Mouse (Mus musculus): ENCODE results near the gene Olfr1128.
"Not testable (repeated sequence)": the region's sequence is repeated elsewhere in the genome, so short reads cannot be mapped to it uniquely, and the experiment has no call there.

GRCm38 (mm10) chr2:87573602-87574001, 28.3 kb upstream of the Olfr1128 start, which contains the start of gene Olfr1129:
- not testable (repeated sequence) for TF ChIP-seq CTCF (IDR thresholded peaks at IDR 0.05; ENCODE audit: control insufficient read depth, insufficient read depth, insufficient read length); MYOG (IDR thresholded peaks at IDR 0.05; ENCODE audit: control insufficient read depth, extremely low read depth, insufficient read length); USF1 (IDR thresholded peaks at IDR 0.05; ENCODE audit: low read depth); MAX (IDR thresholded peaks at IDR 0.05); CEBPB (IDR thresholded peaks at IDR 0.05; ENCODE audit: low read depth); MYOD1 (IDR thresholded peaks at IDR 0.05; ENCODE audit: control insufficient read depth, insufficient read length, low read depth)

Data from C2C12 (cell line).